Mouse (Mus musculus): ENCODE results near the gene Dmwd. TPM values are rescaled to one million over a fixed set of nuclear protein-coding genes. Genes with fewer than 3 reads are reported as not detected.
"Not testable (repeated sequence)": the region's sequence is repeated elsewhere in the genome, so short reads cannot be mapped to it uniquely, and the experiment has no call there.

The Dmwd gene
- total RNA-seq, 2 experiments from 2014 or later: 31.9 to 32.1 TPM

GRCm38 (mm10) chr7:19053136-19053532 is 22.9 kb upstream of the Dmwd start:
- Histone ChIP-seq H3K27ac (peak overlapping the region; percentile 74), H3K4me3 (no peak overlapping the region)
- TF ChIP-seq CTCF (IDR thresholded peaks at IDR 0.05): no peak
- intact Hi-C loops (cut with DNase I): no loop called here
- DNase-seq: no peak

- intact Hi-C loops (cut with DNase I): no loop called here
- peak; percentile 61 for DNase-seq
- Histone ChIP-seq H3K4me3 (no peak within 1 kb of the TSS), H3K27ac (no peak within 1 kb of the TSS)
- TF ChIP-seq CTCF (IDR thresholded peaks at IDR 0.05): peak; percentile 58
Observed at GRCm38 (mm10) chr7:19054047-19054776, 21.8 kb upstream of the Dmwd start, which contains the start of gene Rsph6a. Rsph6a (plus strand) TSS chr7:19054690.

- H3K4me3 ChIP-seq: no peak overlapping the region
- intact Hi-C loops (cut with DNase I): no loop called here
Observed at GRCm38 (mm10) chr7:19054777-19055076, 21.3 kb upstream of the Dmwd start.

GRCm38 (mm10) chr7:19055108-19055507 is 20.9 kb upstream of the Dmwd start:
- intact Hi-C loops (cut with DNase I): no loop called here
- Histone ChIP-seq H3K27ac (no peak overlapping the region), H3K4me3 (no peak overlapping the region)
- no peak for TF ChIP-seq CTCF (IDR thresholded peaks at IDR 0.05)
- no peak for DNase-seq

More at GRCm38 (mm10) chr7:19054777-19055076, 21.3 kb upstream of the Dmwd start:
- DNase-seq: no peak
- H3K27ac ChIP-seq: no peak overlapping the region
- TF ChIP-seq CTCF (IDR thresholded peaks at IDR 0.05): no peak

- Histone ChIP-seq H3K4me3 (no peak overlapping the region), H3K27ac (no peak overlapping the region)
- intact Hi-C loops (cut with DNase I): no loop called here
- TF ChIP-seq CTCF (IDR thresholded peaks at IDR 0.05): no peak
- peak; percentile 10 for DNase-seq
Observed at GRCm38 (mm10) chr7:19057405-19057804, 18.6 kb upstream of the Dmwd start.

- no peak overlapping the region for H3K27ac ChIP-seq
- no peak overlapping the region for H3K4me3 ChIP-seq
- intact Hi-C loops (cut with DNase I): loop anchor here (5.0 kb wide), 1 partner anchor 41 kb away; no protein-coding TSS in a partner anchor
- DNase-seq: peak; percentile 15
- TF ChIP-seq CTCF (IDR thresholded peaks at IDR 0.05): no peak
Observed at GRCm38 (mm10) chr7:19065896-19066295, 10.1 kb upstream of the Dmwd start.

GRCm38 (mm10) chr7:19067063-19067462 is 9.0 kb upstream of the Dmwd start:
- intact Hi-C loops (cut with DNase I): loop anchor here (5.0 kb wide), 1 partner anchor 40 kb away; no protein-coding TSS in a partner anchor
- H3K27ac ChIP-seq: no peak overlapping the region
- no peak overlapping the region for H3K4me3 ChIP-seq
- TF ChIP-seq CTCF (IDR thresholded peaks at IDR 0.05): no peak
- DNase-seq: peak; percentile 13

- Histone ChIP-seq H3K27ac (no peak overlapping the region), H3K4me3 (no peak overlapping the region)
- peak; percentile 17 for DNase-seq
- TF ChIP-seq CTCF (IDR thresholded peaks at IDR 0.05): no peak
- intact Hi-C loops (cut with DNase I): loop anchor here (5.0 kb wide), 1 partner anchor 39 kb away; no protein-coding TSS in a partner anchor
Observed at GRCm38 (mm10) chr7:19067935-19068334, 8.1 kb upstream of the Dmwd start.

GRCm38 (mm10) chr7:19068707-19069106 is 7.3 kb upstream of the Dmwd start:
- intact Hi-C loops (cut with DNase I): loop anchor here (1.0 to 5.0 kb wide), 2 partner anchors 25 to 39 kb away; no protein-coding TSS in a partner anchor
- no peak overlapping the region for H3K27ac ChIP-seq
- DNase-seq: peak; percentile 79
- no peak overlapping the region for H3K4me3 ChIP-seq
- TF ChIP-seq CTCF (IDR thresholded peaks at IDR 0.05): peak; percentile 88

- intact Hi-C loops (cut with DNase I): loop anchor here (1.0 to 5.0 kb wide), 2 partner anchors 24 to 38 kb away; no protein-coding TSS in a partner anchor
- Histone ChIP-seq H3K4me3 (no peak overlapping the region), H3K27ac (no peak overlapping the region)
- DNase-seq: peak; percentile 34
- peak; percentile 64 for TF ChIP-seq CTCF (IDR thresholded peaks at IDR 0.05)
Observed at GRCm38 (mm10) chr7:19069500-19069899, 6.5 kb upstream of the Dmwd start.

GRCm38 (mm10) chr7:19071024-19071423 is 5.0 kb upstream of the Dmwd start:
- intact Hi-C loops (cut with DNase I); H3K4me3 ChIP-seq; H3K27ac ChIP-seq: not testable (repeated sequence)
- DNase-seq: peak; percentile 9
- TF ChIP-seq CTCF (IDR thresholded peaks at IDR 0.05): peak; percentile 54

- Histone ChIP-seq H3K4me3 (no peak overlapping the region), H3K27ac (no peak overlapping the region)
- peak; percentile 66 for DNase-seq
- intact Hi-C loops (cut with DNase I): loop anchor here (1.0 kb wide), 1 partner anchor 15 kb away; no protein-coding TSS in a partner anchor
- TF ChIP-seq CTCF (IDR thresholded peaks at IDR 0.05): peak; percentile 59
Observed at GRCm38 (mm10) chr7:19073504-19073903, 2.5 kb upstream of the Dmwd start.

- intact Hi-C loops (cut with DNase I): no loop called here
- H3K27ac ChIP-seq: no peak overlapping the region
- no peak for DNase-seq
- H3K4me3 ChIP-seq: no peak overlapping the region
- TF ChIP-seq CTCF (IDR thresholded peaks at IDR 0.05): peak; percentile 15; the same call in 1 of the 2 replicates
Observed at GRCm38 (mm10) chr7:19074494-19074893, 1.5 kb upstream of the Dmwd start.

Measured in gastrocnemius, adult 2 months (tissue).